Mouse (Mus musculus) spleen, postnatal 36 days (tissue): Measurements from ENCODE around the gene Gm49450.
A peak's percentile ranks its signal among the peaks of the same experiment; 100 is the strongest.

Experiments used
- DNase-seq, 2 experiments: peaks; one replicate each; pipeline ENCODE4 v3.0.0; 2022; ENCODE audit warnings: low spot score in 2 of 2, mixed read lengths in 1 of 2

Gm49450 gene

GRCm38 (mm10) chr15:98891907-98892606 is 61.3 kb downstream of the Gm49450 start:
- DNase-seq: peak; percentile 53 to 62

DNA sequence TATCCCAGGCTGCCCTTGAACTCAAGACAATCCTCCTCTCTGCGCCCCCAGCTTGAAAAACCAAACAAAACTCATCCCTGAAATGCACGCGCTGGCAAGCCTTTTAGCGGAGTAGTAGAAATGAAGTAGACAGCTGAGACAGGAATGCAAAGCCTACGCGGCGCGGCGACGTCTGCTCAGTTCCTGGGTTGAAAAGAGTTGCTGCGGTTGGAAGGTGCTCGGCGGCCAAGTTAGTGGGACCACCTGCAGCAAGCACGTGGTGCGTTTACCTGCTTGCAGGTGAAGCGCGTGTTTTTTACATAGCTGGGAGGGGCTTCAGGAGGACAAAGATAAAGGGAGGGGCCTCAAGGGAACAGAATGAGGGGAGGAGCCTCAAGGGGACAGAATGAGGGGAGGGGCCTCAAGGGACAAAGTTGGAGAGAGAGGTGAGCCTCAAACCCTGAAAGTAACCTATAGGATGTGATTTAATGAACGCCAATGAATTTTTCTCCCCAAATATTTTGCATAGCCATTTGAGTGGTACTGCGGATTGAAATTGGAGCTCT is 62.1 kb downstream of the Gm49450 start:
- DNase-seq: no peak

GRCm38 (mm10) chr15:98887526-98887925 is 65.8 kb downstream of the Gm49450 start:
- DNase-seq: no peak

DNA sequence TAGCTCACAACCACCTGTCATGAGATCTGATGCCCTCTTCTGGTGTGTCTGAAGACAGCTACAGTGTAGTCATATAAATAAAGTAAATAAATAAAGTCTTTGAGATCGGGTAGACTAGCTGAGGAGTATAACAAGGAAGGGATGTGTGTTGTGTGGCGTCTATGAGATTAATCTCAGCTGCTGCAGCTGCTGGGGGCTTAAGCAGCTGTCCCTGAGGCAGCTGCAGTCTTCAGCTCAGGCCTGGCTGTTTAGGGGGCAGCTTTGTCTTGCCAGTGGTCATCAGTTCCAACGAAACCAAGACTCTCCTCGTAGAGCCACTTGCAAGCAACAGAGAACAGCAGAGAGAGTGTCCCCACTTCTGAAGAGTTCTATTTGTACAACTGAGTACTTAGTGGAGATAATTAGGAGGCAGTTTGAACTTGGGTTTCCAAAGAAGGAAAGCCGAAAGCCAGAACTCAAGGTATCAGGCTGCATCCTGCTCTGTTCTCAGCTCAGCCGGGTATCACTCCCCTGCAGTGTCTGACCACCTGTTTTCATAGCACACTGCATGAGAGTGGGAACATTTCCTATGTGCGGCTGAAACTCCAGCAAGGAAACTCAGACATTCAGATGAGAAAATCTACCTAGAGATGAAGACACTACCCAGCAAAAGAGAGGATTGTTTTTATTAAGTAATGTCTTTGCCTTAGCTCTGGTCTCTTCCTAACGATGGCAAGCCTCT is 66.5 kb downstream of the Gm49450 start:
- no peak for DNase-seq

DNA sequence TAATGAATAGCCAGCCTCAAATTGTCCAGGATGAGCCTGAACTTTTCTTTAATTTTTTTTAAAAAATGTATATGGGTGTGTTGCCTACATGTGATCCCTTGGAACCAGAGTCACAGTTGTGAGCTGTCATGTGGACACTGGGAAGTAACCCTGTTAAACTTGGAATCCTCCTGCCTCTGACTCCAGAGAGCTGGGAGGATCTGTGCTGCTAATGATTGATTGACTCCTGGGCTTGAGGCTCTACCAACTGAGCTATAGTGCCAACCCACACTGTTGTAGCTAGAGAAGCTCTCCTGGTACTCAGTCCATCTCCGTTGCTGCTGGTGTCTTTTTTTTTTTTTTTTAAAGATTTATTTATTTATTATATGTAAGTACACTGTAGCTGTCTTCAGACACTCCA is 69.2 kb downstream of the Gm49450 start:
- DNase-seq: no peak

DNA sequence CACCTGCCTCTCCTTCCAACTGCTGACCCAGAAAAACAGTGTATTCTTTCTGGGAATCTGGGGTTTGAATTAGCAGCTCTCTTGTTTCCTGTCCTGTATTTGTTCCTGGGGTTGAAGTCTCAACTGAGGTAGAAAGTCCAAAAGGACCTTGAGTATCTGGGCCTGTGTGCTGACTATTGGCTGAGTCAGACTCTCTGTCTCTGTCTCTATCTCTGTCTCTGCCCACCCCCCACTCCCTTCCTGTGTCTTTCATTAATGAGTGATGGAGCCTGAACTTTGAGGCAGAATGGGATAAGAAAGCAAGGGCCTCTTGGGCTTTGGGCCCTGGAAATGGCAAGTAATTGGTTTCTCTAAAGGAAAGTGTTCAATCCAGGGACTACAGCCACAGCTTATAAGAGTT is 69.7 kb downstream of the Gm49450 start:
- DNase-seq: no peak
